Mouse (Mus musculus) ES-Bruce4 (cell line): Measurements from ENCODE around the gene Hs3st2. TPM values are rescaled to one million over a fixed set of nuclear protein-coding genes. Genes with fewer than 3 reads are reported as not detected.
"Not testable (repeated sequence)": the region's sequence is repeated elsewhere in the genome, so short reads cannot be mapped to it uniquely, and the experiment has no call there.

ENCODE experiments used
- H3K27ac ChIP-seq: 2 replicates; pipeline ENCODE4 v1.5.1; 2012; ENCODE audit warnings: low read length, inconsistent platforms; ENCODE audit not compliant: insufficient read depth
- H3K27me3 ChIP-seq: 2 replicates; pipeline ENCODE4 v1.6.1; 2012; ENCODE audit warnings: mild to moderate bottlenecking, low read length, inconsistent platforms; ENCODE audit not compliant: control insufficient read depth, poor library complexity, insufficient read depth, severe bottlenecking
- H3K36me3 ChIP-seq: 2 replicates; pipeline ENCODE4 v1.6.1; 2012; ENCODE audit warnings: inconsistent platforms, mild to moderate bottlenecking, low read length, moderate library complexity; ENCODE audit not compliant: control insufficient read depth, poor library complexity, insufficient read depth, severe bottlenecking
- H3K4me1 ChIP-seq: one replicate; pipeline ENCODE4 v1.8.1; 2011; ENCODE audit warnings: low read length; ENCODE audit not compliant: control insufficient read depth, insufficient read depth
- H3K4me3 ChIP-seq: 2 replicates; pipeline ENCODE4 v1.5.1; 2011; ENCODE audit warnings: low read depth, mild to moderate bottlenecking, low read length
- H3K9ac ChIP-seq: 2 replicates; pipeline ENCODE4 v1.6.1; 2012; ENCODE audit warnings: low read depth, mild to moderate bottlenecking, inconsistent platforms; ENCODE audit not compliant: poor library complexity, severe bottlenecking
- H3K9me3 ChIP-seq: replicated peaks from 2 replicates; pipeline ENCODE4 v1.6.1; 2012; ENCODE audit warnings: mild to moderate bottlenecking, low read length, inconsistent platforms; ENCODE audit not compliant: control insufficient read depth, poor library complexity, insufficient read depth, severe bottlenecking
- CTCF ChIP-seq: IDR thresholded peaks from one replicate; pipeline ENCODE4 v1.8.1; 2011; ENCODE audit warnings: low read depth, low read length
- EP300 ChIP-seq: IDR thresholded peaks from 2 replicates; pipeline ENCODE4 v1.6.1; 2011; ENCODE audit warnings: low read depth, low read length; ENCODE audit not compliant: insufficient read depth
- POLR2A ChIP-seq: IDR thresholded peaks from one replicate; pipeline ENCODE4 v1.8.1; 2011; ENCODE audit warnings: low read length; ENCODE audit not compliant: insufficient read depth
- polyA plus RNA-seq: library from polyadenylated mRNA; stranded (reverse); fragments of >200 nt; gene quantifications from 2 replicates; pipeline ENCODE4 v1.2.4, GENCODE M21; 2011; ENCODE audit warnings: low read depth; ENCODE audit not compliant: missing spikeins, insufficient read depth, insufficient read length

Gene Hs3st2
- not detected in 2 replicates for polyA plus RNA-seq

- Histone ChIP-seq H3K4me1 (no peaks in the 10 kb centered on the region), H3K27ac (no peak within 1 kb of the TSS), H3K9ac (peak within 1 kb of the TSS; percentile 11; the same call in 1 of the 2 replicates), H3K4me3 (peak within 1 kb of the TSS; percentile 50), H3K27me3 (peaks cover 6% of the 10 kb centered on the region; the same call in 1 of the 2 replicates), H3K36me3 (no peaks in the 10 kb centered on the region), H3K9me3 (no peaks in the 10 kb centered on the region)
- TF ChIP-seq EP300 (no peak), CTCF (peak; percentile 78), POLR2A (no peak)
Observed at GRCm38 (mm10) chr7:121391225-121391983, at the start of gene Hs3st2. Gene Hs3st2, plus strand, starts transcription at chr7:121391859.

- TF ChIP-seq EP300 (no peak), POLR2A (no peak), CTCF (no peak)
- Histone ChIP-seq H3K27me3 (no peaks in the 10 kb centered on the region), H3K27ac (no peak overlapping the region), H3K36me3 (no peaks in the 10 kb centered on the region), H3K4me1 (no peaks in the 10 kb centered on the region), H3K9me3 (no peaks in the 10 kb centered on the region), H3K9ac (no peak overlapping the region), H3K4me3 (no peak overlapping the region)
Observed at GRCm38 (mm10) chr7:121348284-121348963, 43.2 kb upstream of the Hs3st2 start.

GRCm38 (mm10) chr7:121351688-121352087 lies 40.0 kb upstream of the Hs3st2 start:
- Histone ChIP-seq H3K27ac (no peak overlapping the region), H3K36me3 (no peaks in the 10 kb centered on the region), H3K9ac (no peak overlapping the region), H3K4me1 (no peaks in the 10 kb centered on the region), H3K9me3 (no peaks in the 10 kb centered on the region), H3K27me3 (no peaks in the 10 kb centered on the region), H3K4me3 (no peak overlapping the region)
- TF ChIP-seq CTCF (no peak), POLR2A (no peak), EP300 (no peak)

GRCm38 (mm10) chr7:121361448-121361847 lies 30.2 kb upstream of the Hs3st2 start:
- not testable (repeated sequence) for H3K27me3 ChIP-seq, H3K36me3 ChIP-seq, H3K9ac ChIP-seq, H3K4me3 ChIP-seq, H3K4me1 ChIP-seq, H3K27ac ChIP-seq
- peaks cover 10% of the 10 kb centered on the region for H3K9me3 ChIP-seq

- no peak for TF ChIP-seq POLR2A
- TF ChIP-seq CTCF: no peak
- TF ChIP-seq EP300: no peak
- no peak overlapping the region for H3K27ac ChIP-seq
- no peaks in the 10 kb centered on the region for H3K4me1 ChIP-seq
- H3K27me3 ChIP-seq: no peaks in the 10 kb centered on the region; the same call in 1 of the 2 replicates
- H3K9me3 ChIP-seq: peaks cover 9% of the 10 kb centered on the region
- no peaks in the 10 kb centered on the region for H3K36me3 ChIP-seq
- H3K4me3 ChIP-seq: no peak overlapping the region
- H3K9ac ChIP-seq: no peak overlapping the region
Observed at GRCm38 (mm10) chr7:121365584-121365983, 26.1 kb upstream of the Hs3st2 start.

GRCm38 (mm10) chr7:121367185-121367584 lies 24.5 kb upstream of the Hs3st2 start:
- H3K9ac ChIP-seq: no peak overlapping the region
- H3K4me1 ChIP-seq: no peaks in the 10 kb centered on the region
- no peaks in the 10 kb centered on the region for H3K36me3 ChIP-seq
- TF ChIP-seq EP300: no peak
- no peak for TF ChIP-seq POLR2A
- no peak for TF ChIP-seq CTCF
- no peak overlapping the region for H3K27ac ChIP-seq
- no peaks in the 10 kb centered on the region for H3K27me3 ChIP-seq
- H3K4me3 ChIP-seq: no peak overlapping the region
- 0 out of 2 replicates have a peak, but pooled peaks cover 2% of the 10 kb centered on the region for H3K9me3 ChIP-seq
